Mouse (Mus musculus) adrenal gland, postnatal 14 days (tissue): ENCODE measurements at regions not wholly inside any gene's neighbourhood (a gene's known extent, or its start where the extent isn't known, plus 50 kb on each side); places are given as distances from the start of the nearest gene placed in this dataset.
"Not testable (repeated sequence)": the region's sequence is repeated elsewhere in the genome, so short reads cannot be mapped to it uniquely, and the experiment has no call there.

ENCODE experiments used
- DNase-seq: peaks from one replicate; pipeline ENCODE4 v3.0.0; 2021; ENCODE audit warnings: mixed read lengths

DNA sequence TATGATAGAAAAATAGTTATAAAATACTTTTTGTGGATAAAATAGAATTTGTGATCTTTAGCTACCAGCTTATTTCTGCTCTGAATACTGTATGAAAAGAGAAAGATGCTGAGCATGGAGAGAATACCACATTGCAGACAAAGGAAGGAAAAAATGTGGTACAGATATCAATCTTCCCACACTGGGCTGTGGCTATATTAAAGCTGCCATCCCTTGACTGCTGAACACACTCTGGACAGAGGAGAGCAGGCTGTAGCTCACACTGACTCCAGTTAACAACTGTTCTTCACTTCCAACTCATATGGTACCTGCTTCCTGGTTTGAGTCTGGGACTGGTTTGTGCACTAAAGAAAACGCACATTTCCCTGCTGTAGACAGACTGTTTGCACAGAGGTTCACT is 76.7 kb upstream of the Try4 start:
- no peak for DNase-seq

- no peak for DNase-seq
Observed at GRCm38 (mm10) chr6:41218415-41218814, 83.7 kb upstream of the Try4 start.

GRCm38 (mm10) chr6:41215857-41216256 is 86.2 kb upstream of the Try4 start:
- no peak for DNase-seq

DNA sequence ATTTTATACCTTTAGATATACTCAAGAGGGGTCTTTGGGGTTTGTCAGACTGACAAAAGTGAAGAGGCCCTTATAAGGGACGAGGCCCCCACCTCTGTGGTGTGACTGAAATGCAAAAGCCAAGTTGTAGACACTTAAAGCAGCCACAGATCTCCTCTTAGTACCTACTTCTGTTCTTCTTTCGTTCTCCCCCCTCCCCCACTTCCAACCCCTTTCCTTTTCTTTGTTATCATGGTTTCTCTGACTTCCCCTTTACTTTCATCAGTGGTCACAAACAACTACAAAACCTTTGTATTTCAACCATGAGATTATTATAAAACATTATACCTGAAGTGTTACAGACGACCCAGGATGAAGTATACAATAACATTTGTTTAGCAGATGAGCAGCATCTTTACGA is 96.2 kb upstream of the Try4 start:
- no peak for DNase-seq

- DNase-seq = no peak
Observed at GRCm38 (mm10) chr6:41202882-41203281, 99.2 kb upstream of the Try4 start.

DNA sequence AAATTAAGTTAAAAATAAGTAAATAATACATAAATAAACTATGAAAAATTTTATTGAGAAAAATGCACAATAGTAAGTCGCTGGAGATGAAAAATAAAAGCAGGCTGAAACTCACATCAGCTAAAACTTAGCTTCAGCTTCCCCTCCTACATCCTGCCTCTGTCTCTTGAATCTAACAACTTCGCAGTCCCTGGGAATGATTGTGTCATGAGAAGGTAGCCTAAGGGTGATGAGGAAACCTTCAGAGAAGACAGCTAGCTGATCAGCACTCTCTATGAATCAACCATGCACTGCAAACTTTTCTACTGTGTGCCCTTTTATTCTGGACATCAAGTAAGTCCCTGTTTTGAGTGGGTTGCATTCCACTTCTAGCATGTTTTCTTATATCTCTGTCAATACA is 99.8 kb upstream of the Try4 start:
- DNase-seq = no peak

- no peak for DNase-seq
Observed at GRCm38 (mm10) chr6:41194464-41194863, 107.6 kb upstream of the Try4 start.

DNA sequence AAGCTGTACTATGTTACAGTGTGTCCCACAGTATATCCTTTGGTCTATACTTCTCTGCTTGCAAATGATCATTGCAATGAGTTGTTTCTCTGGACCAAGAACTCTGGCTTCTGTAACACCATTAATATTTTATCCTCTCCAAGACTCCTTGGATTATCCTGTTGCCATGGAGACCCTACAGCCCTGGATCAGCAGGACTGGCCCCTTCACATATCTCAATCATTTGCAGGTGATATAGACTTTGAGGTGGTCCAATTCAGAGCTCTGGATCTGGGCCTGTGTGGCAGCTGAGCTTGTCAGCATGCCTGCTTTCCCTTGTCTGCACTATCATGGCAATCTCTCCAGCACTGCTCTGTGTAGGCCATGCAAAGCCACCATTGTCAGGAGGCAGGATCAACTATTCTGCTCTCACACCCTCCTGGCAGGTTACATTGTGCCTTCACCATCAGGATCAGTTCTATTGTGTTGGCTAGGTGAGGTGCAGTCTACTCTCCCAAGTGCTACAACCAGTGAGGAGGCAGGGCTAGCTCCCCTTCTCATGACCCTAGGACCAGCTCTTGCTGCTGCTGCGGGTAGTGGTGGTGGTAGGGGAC is 110.2 kb upstream of the Try4 start:
- DNase-seq = no peak

- DNase-seq = no peak
Observed at GRCm38 (mm10) chr6:41188910-41189309, 113.2 kb upstream of the Try4 start.

- no peak for DNase-seq
Observed at GRCm38 (mm10) chr6:41187966-41188365, 114.1 kb upstream of the Try4 start.

DNA sequence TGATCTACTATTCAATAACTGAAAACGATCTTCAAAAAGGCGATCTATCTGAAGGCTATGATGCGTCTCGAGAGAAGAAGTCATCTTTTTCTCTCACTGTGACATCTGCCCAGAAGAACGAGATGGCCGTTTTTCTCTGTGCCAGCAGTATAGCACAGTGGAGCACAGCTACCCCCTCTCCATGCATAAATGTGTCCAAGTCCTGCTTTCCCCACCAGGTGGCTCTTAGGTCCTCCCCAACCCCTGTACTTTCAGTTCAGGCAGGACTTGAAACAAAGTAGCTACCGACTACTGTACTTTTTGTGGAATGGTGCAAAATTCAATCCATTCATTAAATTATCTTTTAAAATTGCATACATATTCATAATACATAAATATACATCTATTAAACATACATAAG is 123.2 kb upstream of the Try4 start:
- DNase-seq = no peak

DNA sequence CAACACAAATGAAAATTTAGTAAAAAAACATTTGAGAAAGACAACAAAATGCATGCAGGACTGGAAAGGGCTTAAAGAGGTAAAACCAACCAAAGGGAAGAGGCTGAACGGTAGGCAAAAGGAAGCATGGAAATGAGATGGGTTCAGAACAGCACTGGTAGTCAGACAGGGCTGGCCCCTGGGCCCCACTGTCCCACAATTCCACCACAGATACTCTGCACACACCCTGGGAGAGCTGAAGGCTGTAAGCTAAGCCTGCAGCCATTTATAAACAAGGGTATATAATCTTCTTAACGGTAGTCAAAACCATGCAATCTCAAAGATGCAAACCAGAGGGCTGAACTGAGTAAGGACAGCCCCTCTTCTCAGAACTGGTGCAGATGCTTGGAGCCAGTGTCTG is 124.0 kb upstream of the Try4 start:
- no peak for DNase-seq

DNA sequence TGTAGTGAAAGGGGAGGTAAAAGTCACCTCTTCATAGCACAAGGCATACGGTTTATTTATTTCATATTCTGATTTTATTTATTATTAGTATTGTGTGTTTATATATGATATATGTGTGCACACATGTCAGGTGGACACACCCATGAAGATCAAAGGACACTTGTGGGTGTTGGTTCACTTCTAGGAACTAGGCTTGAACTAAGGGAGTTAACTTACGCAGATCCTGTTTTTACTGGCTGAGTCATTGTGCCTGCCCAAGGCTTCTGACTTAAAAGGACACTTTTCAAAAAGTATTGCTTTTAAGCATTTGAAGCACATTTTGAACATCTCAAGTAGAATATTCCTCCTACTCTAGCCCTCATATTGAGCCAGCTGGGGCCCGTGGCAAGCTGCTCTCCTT is 124.9 kb upstream of the Try4 start:
- no peak for DNase-seq

DNA sequence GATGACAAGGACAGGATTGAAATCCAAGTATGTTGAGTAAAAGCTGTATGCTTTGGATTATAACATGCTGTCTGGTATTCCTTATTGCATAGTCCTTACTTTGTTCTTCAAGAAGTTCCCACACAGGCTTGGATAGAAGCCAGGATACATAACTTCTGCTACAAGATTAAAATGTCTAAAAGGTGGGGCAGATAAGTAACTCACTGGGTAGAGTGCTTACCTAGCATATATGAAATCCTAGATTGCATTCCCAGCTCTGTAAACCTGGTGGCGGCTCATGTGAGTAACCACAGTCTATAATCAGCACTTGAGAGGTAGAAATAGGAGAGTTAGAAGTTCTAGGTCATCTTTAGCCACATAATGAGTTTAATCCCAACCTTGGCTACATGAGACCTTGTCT is 126.0 kb upstream of the Try4 start:
- no peak for DNase-seq

DNA sequence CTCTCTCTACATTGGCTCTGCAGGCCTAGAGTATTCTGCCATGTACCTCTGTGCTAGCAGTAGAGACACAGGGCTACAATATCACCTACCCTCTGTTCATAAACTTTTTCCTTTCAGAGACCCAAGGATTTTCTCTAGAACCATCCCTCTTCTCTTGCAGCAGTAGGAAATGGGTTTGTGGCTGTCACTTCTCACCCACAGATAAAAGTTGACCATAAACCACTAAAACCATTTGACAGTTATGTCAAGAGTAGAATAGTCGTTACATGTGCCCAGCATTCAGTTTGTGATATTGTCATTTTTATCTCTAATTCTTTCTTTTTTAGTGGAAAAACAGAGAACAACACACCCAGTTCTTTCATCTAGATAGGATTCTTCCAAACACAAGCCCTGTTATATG is 128.2 kb upstream of the 2210010C04Rik start:
- no peak for DNase-seq

DNA sequence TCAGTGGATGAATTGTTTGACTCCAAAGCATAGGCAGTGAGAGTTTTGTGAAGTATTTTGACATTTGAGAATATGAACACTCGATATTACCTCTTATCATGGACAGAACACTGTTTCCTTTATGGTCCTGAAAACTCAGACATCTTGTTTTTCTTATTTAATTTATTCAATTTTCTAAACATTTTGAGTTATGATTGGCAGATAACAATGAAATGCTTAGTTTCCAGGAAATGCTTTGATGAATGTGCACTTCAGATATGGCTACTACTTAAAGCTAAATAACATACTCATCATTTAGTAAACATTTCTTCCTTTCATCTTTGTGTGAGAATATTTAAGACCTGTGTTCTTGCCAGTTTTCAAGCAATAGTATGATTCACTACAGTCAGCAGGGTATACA is 126.4 kb upstream of the 2210010C04Rik start:
- no peak for DNase-seq

- DNase-seq = no peak
Observed at GRCm38 (mm10) chr6:41152101-41152500, 116.8 kb upstream of the 2210010C04Rik start.

- no peak for DNase-seq
Observed at GRCm38 (mm10) chr6:41151542-41151941, 116.2 kb upstream of the 2210010C04Rik start.

- no peak for DNase-seq
Observed at GRCm38 (mm10) chr6:41140916-41141315, 105.6 kb upstream of the 2210010C04Rik start.

DNA sequence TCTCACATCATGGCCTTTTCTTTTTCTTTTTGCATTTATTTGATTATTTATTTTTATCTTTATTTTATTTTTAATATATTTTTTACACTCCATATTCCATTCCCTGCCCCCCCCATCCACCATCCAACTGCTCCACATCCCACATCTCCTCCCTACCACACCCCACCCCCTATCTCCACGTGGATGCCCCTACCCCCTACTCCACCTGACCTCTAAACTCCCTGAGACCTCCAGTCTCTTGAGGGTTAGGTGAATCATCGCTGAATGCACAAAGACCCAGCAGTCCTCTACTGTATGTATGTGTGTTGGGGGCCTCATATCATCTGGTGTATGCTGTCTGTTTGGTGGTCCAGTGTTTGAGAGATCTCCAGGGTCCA is 102.1 kb upstream of the 2210010C04Rik start:
- DNase-seq = not testable (repeated sequence)

- DNase-seq = peak; percentile 65
Observed at GRCm38 (mm10) chr6:41136717-41137400, 101.5 kb upstream of the 2210010C04Rik start.

DNA sequence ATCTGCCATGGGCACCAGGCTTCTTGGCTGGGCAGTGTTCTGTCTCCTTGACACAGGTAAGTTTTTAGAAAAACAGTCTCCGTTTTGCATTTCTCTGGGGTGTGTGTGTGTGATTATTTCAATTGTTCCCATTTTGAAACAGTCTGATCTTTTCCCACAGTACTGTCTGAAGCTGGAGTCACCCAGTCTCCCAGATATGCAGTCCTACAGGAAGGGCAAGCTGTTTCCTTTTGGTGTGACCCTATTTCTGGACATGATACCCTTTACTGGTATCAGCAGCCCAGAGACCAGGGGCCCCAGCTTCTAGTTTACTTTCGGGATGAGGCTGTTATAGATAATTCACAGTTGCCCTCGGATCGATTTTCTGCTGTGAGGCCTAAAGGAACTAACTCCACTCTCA is 99.9 kb upstream of the 2210010C04Rik start:
- no peak for DNase-seq

GRCm38 (mm10) chr6:41129906-41130305 is 94.6 kb upstream of the 2210010C04Rik start:
- DNase-seq = no peak

DNA sequence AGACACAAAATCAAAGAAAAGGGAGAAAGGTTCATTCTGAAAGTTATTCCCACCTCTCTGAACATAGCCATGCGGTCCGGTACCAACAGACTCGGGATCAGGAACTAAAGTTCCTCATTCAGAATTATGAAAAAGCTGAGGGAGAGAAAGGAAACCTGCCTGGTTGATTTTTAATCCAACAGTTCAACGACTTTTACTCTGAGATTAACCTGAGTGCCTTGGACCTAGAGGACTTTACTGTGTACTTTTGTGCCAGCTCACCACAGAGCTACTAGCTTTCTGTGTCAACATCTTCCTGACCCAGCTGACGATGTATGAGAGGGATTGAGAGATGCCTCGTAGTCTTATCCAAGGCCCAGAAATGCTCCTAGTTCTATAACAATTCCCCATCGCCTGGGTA is 92.5 kb upstream of the 2210010C04Rik start:
- DNase-seq = no peak

DNA sequence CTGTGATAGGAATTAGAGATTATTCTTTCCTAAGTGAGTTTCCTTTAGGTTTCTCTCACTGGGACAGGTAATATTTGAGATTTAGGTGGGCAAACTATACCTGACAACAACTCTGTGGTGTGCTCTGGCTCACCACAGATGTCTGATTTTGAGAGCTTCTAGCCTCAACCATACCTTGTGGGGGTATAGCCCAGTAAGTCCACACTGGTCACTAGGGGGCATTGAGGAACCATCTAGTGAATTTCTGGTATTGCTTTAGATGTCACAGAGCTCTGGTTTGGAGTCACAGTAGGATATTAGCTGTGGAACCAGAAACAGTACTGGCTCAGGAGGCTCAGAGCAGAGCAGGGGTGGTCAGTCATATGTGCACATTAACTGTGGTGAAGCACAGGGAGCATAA is 91.5 kb upstream of the 2210010C04Rik start:
- no peak for DNase-seq
